23 mouse cellular contexts compared by ENCODE assay signal in the genomic region with DNA sequence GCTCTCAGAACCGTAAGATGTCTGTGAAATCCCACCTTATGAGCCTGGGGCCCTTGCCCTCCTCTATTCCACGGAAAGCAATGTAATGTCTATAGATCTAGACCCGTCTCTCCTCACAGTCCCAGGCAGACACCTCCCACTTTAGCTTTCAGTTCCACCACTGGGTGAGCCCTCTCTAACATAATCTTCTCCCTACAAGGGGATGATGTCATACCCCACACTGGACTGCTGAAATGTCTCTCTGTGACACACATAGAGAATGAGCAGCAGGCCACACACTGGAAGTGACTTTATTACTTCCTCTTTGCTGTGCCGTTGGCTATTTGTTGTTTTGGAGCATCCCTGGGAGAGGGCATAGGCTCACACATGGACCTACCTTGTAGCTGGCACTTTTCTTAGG.
DNase-seq lines count a peak whose midpoint lies in the region; ATAC-seq and TF ChIP-seq lines count a peak whose summit lies in the region.
"Had no signal": no experiment of that assay in that cellular context is flagged by ENCODE, and none has a peak within 500 bp of the region (broad histone marks: within the 10 kb centered on the region; RNA-seq: fewer than 3 reads in every experiment).

No protein-coding gene starts in this region.

- H3K36me3 ChIP-seq in heart, embryonic 15.5 days, result no peaks in the 10 kb centered on the region
- H3K36me3 ChIP-seq in lung, embryonic 14.5 days (ENCODE audit: insufficient read depth), result no peaks in the 10 kb centered on the region
- no peaks in the 10 kb centered on the region for H3K36me3 ChIP-seq in forebrain, embryonic 13.5 days (ENCODE audit: poor library complexity, severe bottlenecking)
- H3K36me3 ChIP-seq: embryonic facial prominence, embryonic 15.5 days; forebrain, embryonic 15.5 days; hindbrain, embryonic 15.5 days; limb, embryonic 10.5 days; lung, embryonic 15.5 days; midbrain, embryonic 12.5 days; neural tube, embryonic 15.5 days had no signal

- no peaks in the 10 kb centered on the region for H3K9me3 ChIP-seq in heart, embryonic 15.5 days (replicated peaks)
- H3K9me3 ChIP-seq in lung, embryonic 14.5 days (ENCODE audit: low read depth, low read length), result no peaks in the 10 kb centered on the region
- H3K9me3 ChIP-seq in forebrain, embryonic 13.5 days (replicated peaks), result no peaks in the 10 kb centered on the region
- H3K9me3 ChIP-seq: embryonic facial prominence, embryonic 15.5 days; forebrain, embryonic 15.5 days; hindbrain, embryonic 15.5 days; limb, embryonic 10.5 days; lung, embryonic 15.5 days; midbrain, embryonic 12.5 days; neural tube, embryonic 15.5 days had no signal

- no peak for TF ChIP-seq CTCF in lung, embryonic 14.5 days (IDR thresholded peaks at IDR 0.05; ENCODE audit: low read depth)

- H3K27me3 ChIP-seq in heart, embryonic 15.5 days, result no peaks in the 10 kb centered on the region
- H3K27me3 ChIP-seq in lung, embryonic 14.5 days (ENCODE audit: insufficient read depth, low read length), result no peaks in the 10 kb centered on the region
- 0 out of 2 replicates have a peak, but pooled peaks cover 3% of the 10 kb centered on the region for H3K27me3 ChIP-seq in forebrain, embryonic 13.5 days
- H3K27me3 ChIP-seq: embryonic facial prominence, embryonic 15.5 days; forebrain, embryonic 15.5 days; hindbrain, embryonic 15.5 days; lung, embryonic 15.5 days; midbrain, embryonic 12.5 days; neural tube, embryonic 15.5 days had no signal

- H3K4me2 ChIP-seq in heart, embryonic 15.5 days, result no peak overlapping the region
- no peak overlapping the region for H3K4me2 ChIP-seq in lung, embryonic 14.5 days
- H3K4me2 ChIP-seq in forebrain, embryonic 13.5 days, result no peak overlapping the region
- H3K4me2 ChIP-seq: embryonic facial prominence, embryonic 15.5 days; forebrain, embryonic 15.5 days; hindbrain, embryonic 15.5 days; lung, embryonic 15.5 days; midbrain, embryonic 12.5 days; neural tube, embryonic 15.5 days had no signal

- peak; percentile 61 for ATAC-seq in heart, embryonic 15.5 days (replicated peaks; ENCODE audit: insufficient number of reproducible peaks, insufficient read depth, low FRiP score, low read depth)
- peak; percentile 30; the same call in 1 of the 2 replicates for ATAC-seq in lung, embryonic 14.5 days (ENCODE audit: insufficient read depth)
- peak; percentile 89 for ATAC-seq in common myeloid progenitor, adult 5-6 weeks (replicated peaks; ENCODE audit: low read depth, poor library complexity, severe bottlenecking)
- peak; percentile 86 for ATAC-seq in megakaryocyte progenitor cell, adult 5-6 weeks (replicated peaks; ENCODE audit: poor library complexity)
- ATAC-seq in forebrain, embryonic 13.5 days, result no peak
- ATAC-seq: forebrain, embryonic 15.5 days had no signal

- H3K27ac ChIP-seq in heart, embryonic 15.5 days, result no peak overlapping the region
- no peak overlapping the region for H3K27ac ChIP-seq in lung, embryonic 14.5 days (ENCODE audit: low read depth)
- H3K27ac ChIP-seq in forebrain, embryonic 13.5 days, result no peak overlapping the region
- H3K27ac ChIP-seq: embryonic facial prominence, embryonic 15.5 days; forebrain, embryonic 15.5 days; hindbrain, embryonic 15.5 days; lung, embryonic 15.5 days; midbrain, embryonic 12.5 days; neural tube, embryonic 15.5 days had no signal

- no peak overlapping the region for H3K4me3 ChIP-seq in heart, embryonic 15.5 days
- H3K4me3 ChIP-seq in lung, embryonic 14.5 days (ENCODE audit: low read depth, low read length), result no peak overlapping the region
- no peak overlapping the region for H3K4me3 ChIP-seq in forebrain, embryonic 13.5 days
- H3K4me3 ChIP-seq: embryonic facial prominence, embryonic 15.5 days; forebrain, embryonic 15.5 days; hindbrain, embryonic 15.5 days; limb, embryonic 10.5 days; lung, embryonic 15.5 days; midbrain, embryonic 12.5 days; neural tube, embryonic 15.5 days had no signal

- no peak overlapping the region for H3K9ac ChIP-seq in heart, embryonic 15.5 days
- H3K9ac ChIP-seq in lung, embryonic 14.5 days, result no peak overlapping the region
- no peak overlapping the region for H3K9ac ChIP-seq in forebrain, embryonic 13.5 days
- H3K9ac ChIP-seq: embryonic facial prominence, embryonic 15.5 days; forebrain, embryonic 15.5 days; hindbrain, embryonic 15.5 days; lung, embryonic 15.5 days; midbrain, embryonic 12.5 days; neural tube, embryonic 15.5 days had no signal

- DNase-seq in heart, postnatal 4 days, result no peak
- DNase-seq in lung, embryonic 14.5 days, result no peak
- DNase-seq in lung, postnatal 36 days, result no peak
- DNase-seq: adrenal gland, postnatal 14 days; cerebellum, adult 8-10 months; gastrocnemius, postnatal 10 days; kidney, adult 9 months; kidney, postnatal 14 days; right cerebral cortex, adult 18-20 months; right cerebral cortex, postnatal 4 days; thymus, adult 18-20 months; thymus, postnatal 36 days had no signal

- 43% methylated on average over 4 of the region's 4 CpGs for WGBS in heart, embryonic 15.5 days
- WGBS in lung, embryonic 14.5 days, result 65% methylated on average over 4 of the region's 4 CpGs
- 82% methylated on average over 4 of the region's 4 CpGs for WGBS in forebrain, embryonic 13.5 days

- peaks cover 24% of the 10 kb centered on the region for H3K4me1 ChIP-seq in heart, embryonic 15.5 days (replicated peaks)
- no peaks in the 10 kb centered on the region for H3K4me1 ChIP-seq in lung, embryonic 14.5 days (ENCODE audit: insufficient read depth)
- peaks cover 12% of the 10 kb centered on the region for H3K4me1 ChIP-seq in forebrain, embryonic 13.5 days
